33 mouse cellular contexts compared by ENCODE assay signal in genomic region chr3:157098417-157098816, GRCm38 (mm10).
DNase-seq lines count a peak whose midpoint lies in the region; ATAC-seq and TF ChIP-seq lines count a peak whose summit lies in the region.
"Had no signal": no experiment of that assay in that cellular context is flagged by ENCODE, and none has a peak within 500 bp of the region (broad histone marks: within the 10 kb centered on the region; RNA-seq: fewer than 3 reads in every experiment).

No protein-coding gene starts in this region.

- H3K4me1 ChIP-seq in forebrain, embryonic 14.5 days (ENCODE audit: control insufficient read depth, insufficient read depth, low read length) = no peaks in the 10 kb centered on the region
- 0 out of 2 replicates have a peak, but pooled peaks cover 5% of the 10 kb centered on the region for H3K4me1 ChIP-seq in forebrain, embryonic 10.5 days
- H3K4me1 ChIP-seq in midbrain, embryonic 15.5 days = no peaks in the 10 kb centered on the region
- peaks cover 5% of the 10 kb centered on the region; the same call in 1 of the 2 replicates for H3K4me1 ChIP-seq in midbrain, embryonic 10.5 days
- H3K4me1 ChIP-seq in hindbrain, embryonic 14.5 days (replicated peaks; ENCODE audit: control insufficient read depth, insufficient read depth, low read length) = no peaks in the 10 kb centered on the region
- H3K4me1 ChIP-seq: embryonic facial prominence, embryonic 10.5 days; embryonic facial prominence, embryonic 13.5 days; forebrain, embryonic 15.5 days; heart, embryonic 12.5 days; heart, embryonic 15.5 days; hindbrain, embryonic 10.5 days; hindbrain, embryonic 13.5 days had no signal

- TF ChIP-seq POLR2A in brain, embryonic 14.5 days (IDR thresholded peaks at IDR 0.05; ENCODE audit: borderline replicate concordance, extremely low read depth, insufficient read depth, insufficient read length, poor library complexity, severe bottlenecking) = no peak

- intact Hi-C loops in left cerebral cortex, adult 2 months (cut with DNase I) = loop anchor here (5.0 kb wide), 1 partner anchor 536 kb away; the partner anchor contains the start of gene Negr1
- intact Hi-C loops in left cerebral cortex, postnatal 10 days (cut with DNase I) = no loop called here

- H3K4me2 ChIP-seq in forebrain, embryonic 14.5 days (ENCODE audit: low read length) = no peak overlapping the region
- H3K4me2 ChIP-seq in midbrain, embryonic 15.5 days = no peak overlapping the region
- H3K4me2 ChIP-seq in hindbrain, embryonic 14.5 days (replicated peaks) = no peak overlapping the region
- H3K4me2 ChIP-seq: embryonic facial prominence, embryonic 13.5 days; forebrain, embryonic 15.5 days; heart, embryonic 12.5 days; heart, embryonic 15.5 days; hindbrain, embryonic 13.5 days had no signal

- no peak for ATAC-seq in forebrain, embryonic 14.5 days
- ATAC-seq in midbrain, embryonic 15.5 days (replicated peaks) = 0 out of 2 replicates have a peak, but pooled peaks have one; percentile 58
- ATAC-seq in hindbrain, embryonic 14.5 days (ENCODE audit: low FRiP score) = no peak
- ATAC-seq: forebrain, embryonic 15.5 days; hindbrain, postnatal 0 days; inflammation-experienced regulatory T-cells, adult 6 months; Patski had no signal

- peak; percentile 40 for DNase-seq in forebrain, embryonic 14.5 days (ENCODE audit: low spot score)
- no peak for DNase-seq in forebrain, embryonic 10.5 days (ENCODE audit: extremely low spot score, low spot score)
- no peak for DNase-seq in left cerebral cortex, adult 2 months (ENCODE audit: extremely low spot score in 1 of 2, low spot score in 2 of 2)
- no peak for DNase-seq in left cerebral cortex, postnatal 10 days (ENCODE audit: extremely low spot score in 1 of 2, low spot score in 2 of 2)
- no peak for DNase-seq in midbrain, embryonic 10.5 days (ENCODE audit: low spot score)
- DNase-seq in brain, embryonic 14.5 days (ENCODE audit: low read depth) = peak; percentile 75
- no peak for DNase-seq in hindbrain, embryonic 14.5 days (ENCODE audit: low spot score)
- DNase-seq: adrenal gland, postnatal 10 days; adrenal gland, postnatal 36 days; B cell, adult 2 months; cerebellum, adult 11-12 months; cerebellum, adult 8-10 months; cerebellum, postnatal 10 days; cerebellum, postnatal 36 days; embryo, embryonic 11 days; gastrocnemius, postnatal 25 days; heart, adult 18-20 months; heart, postnatal 10 days; heart, postnatal 36 days had no signal

- H3K9me3 ChIP-seq in forebrain, embryonic 14.5 days (replicated peaks; ENCODE audit: control insufficient read depth, low read length) = no peaks in the 10 kb centered on the region
- H3K9me3 ChIP-seq in forebrain, embryonic 10.5 days = no peaks in the 10 kb centered on the region
- H3K9me3 ChIP-seq in midbrain, embryonic 15.5 days = no peaks in the 10 kb centered on the region
- no peaks in the 10 kb centered on the region for H3K9me3 ChIP-seq in midbrain, embryonic 10.5 days (replicated peaks)
- no peaks in the 10 kb centered on the region for H3K9me3 ChIP-seq in hindbrain, embryonic 14.5 days (ENCODE audit: control insufficient read depth, low read length)
- H3K9me3 ChIP-seq: embryonic facial prominence, embryonic 10.5 days; embryonic facial prominence, embryonic 13.5 days; forebrain, embryonic 15.5 days; heart, embryonic 15.5 days; hindbrain, embryonic 10.5 days; hindbrain, embryonic 13.5 days had no signal

- no peaks in the 10 kb centered on the region for H3K36me3 ChIP-seq in forebrain, embryonic 14.5 days (ENCODE audit: control insufficient read depth, insufficient read depth, low read length)
- no peaks in the 10 kb centered on the region for H3K36me3 ChIP-seq in forebrain, embryonic 10.5 days (replicated peaks)
- no peaks in the 10 kb centered on the region for H3K36me3 ChIP-seq in midbrain, embryonic 15.5 days (replicated peaks)
- no peaks in the 10 kb centered on the region for H3K36me3 ChIP-seq in midbrain, embryonic 10.5 days
- H3K36me3 ChIP-seq in hindbrain, embryonic 14.5 days (replicated peaks; ENCODE audit: control insufficient read depth, insufficient read depth) = no peaks in the 10 kb centered on the region
- H3K36me3 ChIP-seq: embryonic facial prominence, embryonic 10.5 days; embryonic facial prominence, embryonic 13.5 days; forebrain, embryonic 15.5 days; G1E; heart, embryonic 12.5 days; heart, embryonic 15.5 days; hindbrain, embryonic 10.5 days; hindbrain, embryonic 13.5 days had no signal

- no peak for TF ChIP-seq CTCF in left cerebral cortex, adult 2 months (IDR thresholded peaks at IDR 0.05)
- TF ChIP-seq CTCF in brain, embryonic 14.5 days (IDR thresholded peaks at IDR 0.05; ENCODE audit: borderline replicate concordance, extremely low read depth, insufficient read depth, insufficient read length) = no peak

- H3K27me3 ChIP-seq in forebrain, embryonic 14.5 days (replicated peaks; ENCODE audit: control insufficient read depth, insufficient read depth, low read length) = no peaks in the 10 kb centered on the region
- no peaks in the 10 kb centered on the region for H3K27me3 ChIP-seq in forebrain, embryonic 10.5 days (ENCODE audit: poor library complexity, severe bottlenecking)
- H3K27me3 ChIP-seq in midbrain, embryonic 15.5 days (replicated peaks) = no peaks in the 10 kb centered on the region
- H3K27me3 ChIP-seq in midbrain, embryonic 10.5 days (ENCODE audit: low read depth, poor library complexity, severe bottlenecking) = no peaks in the 10 kb centered on the region
- no peaks in the 10 kb centered on the region for H3K27me3 ChIP-seq in hindbrain, embryonic 14.5 days (ENCODE audit: control insufficient read depth, insufficient read depth, low read length)
- H3K27me3 ChIP-seq: CH12.LX; embryonic facial prominence, embryonic 13.5 days; forebrain, embryonic 15.5 days; heart, embryonic 12.5 days; heart, embryonic 15.5 days; hindbrain, embryonic 13.5 days; Patski had no signal

- no peak overlapping the region for H3K27ac ChIP-seq in forebrain, embryonic 14.5 days (ENCODE audit: low read depth, low read length)
- H3K27ac ChIP-seq in forebrain, embryonic 10.5 days = no peak overlapping the region
- peak overlapping the region; percentile 29; the same call in 1 of the 2 replicates for H3K27ac ChIP-seq in left cerebral cortex, adult 2 months
- no peak overlapping the region for H3K27ac ChIP-seq in midbrain, embryonic 15.5 days
- H3K27ac ChIP-seq in midbrain, embryonic 10.5 days (replicated peaks) = no peak overlapping the region
- H3K27ac ChIP-seq in hindbrain, embryonic 14.5 days = no peak overlapping the region
- H3K27ac ChIP-seq: embryonic facial prominence, embryonic 10.5 days; embryonic facial prominence, embryonic 13.5 days; forebrain, embryonic 15.5 days; heart, embryonic 15.5 days; hindbrain, embryonic 10.5 days; hindbrain, embryonic 13.5 days; hindbrain, postnatal 0 days had no signal

- 49% methylated on average over 6 of the region's 6 CpGs for WGBS in forebrain, embryonic 14.5 days
- WGBS in forebrain, embryonic 10.5 days = 58% methylated on average over 6 of the region's 6 CpGs
- 38% methylated on average over 6 of the region's 6 CpGs for WGBS in midbrain, embryonic 15.5 days
- WGBS in midbrain, embryonic 10.5 days = 45% methylated on average over 6 of the region's 6 CpGs
- 39% methylated on average over 6 of the region's 6 CpGs for WGBS in hindbrain, embryonic 14.5 days

- no peak overlapping the region for H3K9ac ChIP-seq in forebrain, embryonic 14.5 days (ENCODE audit: low read length)
- no peak overlapping the region for H3K9ac ChIP-seq in midbrain, embryonic 15.5 days
- H3K9ac ChIP-seq in hindbrain, embryonic 14.5 days = no peak overlapping the region
- H3K9ac ChIP-seq: embryonic facial prominence, embryonic 13.5 days; forebrain, embryonic 15.5 days; heart, embryonic 12.5 days; heart, embryonic 15.5 days; hindbrain, embryonic 13.5 days had no signal

- no peak overlapping the region for H3K4me3 ChIP-seq in forebrain, embryonic 14.5 days (ENCODE audit: low read depth, low read length)
- H3K4me3 ChIP-seq in forebrain, embryonic 10.5 days = no peak overlapping the region
- H3K4me3 ChIP-seq in left cerebral cortex, adult 2 months = no peak overlapping the region
- H3K4me3 ChIP-seq in midbrain, embryonic 15.5 days = no peak overlapping the region
- no peak overlapping the region for H3K4me3 ChIP-seq in midbrain, embryonic 10.5 days
- H3K4me3 ChIP-seq in hindbrain, embryonic 14.5 days (replicated peaks; ENCODE audit: low read length) = no peak overlapping the region
- H3K4me3 ChIP-seq: embryonic facial prominence, embryonic 10.5 days; embryonic facial prominence, embryonic 13.5 days; erythroblast, embryonic 14.5 days; forebrain, embryonic 15.5 days; heart, embryonic 12.5 days; heart, embryonic 15.5 days; hindbrain, embryonic 10.5 days; hindbrain, embryonic 13.5 days had no signal

Comparison
In these comparisons a context has a peak if more than half of its experiments do, and no peak if none do; other contexts are left out.
1. DNase-seq: peak in forebrain, embryonic 14.5 days (single experiment) and brain, embryonic 14.5 days (single experiment); none in forebrain, embryonic 10.5 days (single experiment), left cerebral cortex, adult 2 months (0 of 2), left cerebral cortex, postnatal 10 days (0 of 2), midbrain, embryonic 10.5 days (single experiment) and hindbrain, embryonic 14.5 days (single experiment).